In genomic region chr7:107465081-107465480, GRCm38 (mm10) we compare ENCODE assay signal across 11 mouse cellular contexts.
"Had no signal": no experiment of that assay in that cellular context is flagged by ENCODE, and none has a peak within 500 bp of the region (broad histone marks: within the 10 kb centered on the region; RNA-seq: fewer than 3 reads in every experiment).

No protein-coding gene starts in this region.

- H3K27me3 ChIP-seq: limb, embryonic 15.5 days; liver, embryonic 12.5 days had no signal

- ATAC-seq: liver, embryonic 12.5 days had no signal

- H3K36me3 ChIP-seq: limb, embryonic 15.5 days; liver, embryonic 12.5 days had no signal

- H3K4me3 ChIP-seq: left cerebral cortex, adult 2 months; limb, embryonic 15.5 days; liver, embryonic 12.5 days had no signal

- H3K4me2 ChIP-seq: limb, embryonic 15.5 days; liver, embryonic 12.5 days; lung, embryonic 14.5 days; midbrain, embryonic 11.5 days had no signal

- H3K4me1 ChIP-seq: limb, embryonic 15.5 days; liver, embryonic 12.5 days had no signal

- H3K9ac ChIP-seq: limb, embryonic 15.5 days; liver, embryonic 12.5 days; lung, embryonic 14.5 days had no signal

- H3K9me3 ChIP-seq: limb, embryonic 15.5 days; liver, embryonic 12.5 days had no signal

- DNase-seq: kidney, postnatal 25 days; lung, embryonic 14.5 days; lung, postnatal 10 days; lung, postnatal 4 days; spleen, adult 18-20 months; thymus, adult 18-20 months; thymus, postnatal 14 days had no signal

- H3K27ac ChIP-seq: left cerebral cortex, adult 2 months; limb, embryonic 15.5 days; liver, embryonic 12.5 days had no signal
